Mouse (Mus musculus) retina, adult 2 months (tissue): Measurements from ENCODE around the gene Jpt1.
"Not testable (repeated sequence)": the region's sequence is repeated elsewhere in the genome, so short reads cannot be mapped to it uniquely, and the experiment has no call there.

Experiments used
- DNase-seq: peaks from one replicate; pipeline ENCODE4 v3.0.0-alpha.2; 2012; ENCODE audit warnings: low read depth, low spot score

The Jpt1 gene

DNA sequence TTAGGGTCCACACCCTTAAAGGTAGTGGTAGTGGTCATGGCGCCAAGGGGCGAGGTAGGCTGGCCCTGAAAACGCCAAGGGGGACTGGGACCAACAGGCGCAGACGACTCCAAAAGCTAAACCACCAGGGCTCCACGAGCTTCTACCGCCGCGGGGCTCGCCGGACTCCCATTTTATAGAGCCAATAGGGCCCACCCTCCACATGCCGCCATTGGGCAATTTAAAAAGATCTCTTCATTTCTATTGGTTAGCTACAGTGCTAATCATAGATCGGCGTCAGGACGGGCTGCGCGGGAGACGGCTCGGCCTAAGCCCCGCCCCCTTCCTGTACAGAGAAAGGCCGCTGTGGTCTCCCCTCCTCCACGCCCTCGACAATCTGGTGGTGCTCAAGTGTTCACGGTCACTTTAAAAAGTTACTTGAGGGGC, at the start of gene Jpt1:
Gene Jpt1 (minus strand): TSS at position 150 of the 426 bp plus-strand sequence.
- DNase-seq: peak; percentile 96

DNA sequence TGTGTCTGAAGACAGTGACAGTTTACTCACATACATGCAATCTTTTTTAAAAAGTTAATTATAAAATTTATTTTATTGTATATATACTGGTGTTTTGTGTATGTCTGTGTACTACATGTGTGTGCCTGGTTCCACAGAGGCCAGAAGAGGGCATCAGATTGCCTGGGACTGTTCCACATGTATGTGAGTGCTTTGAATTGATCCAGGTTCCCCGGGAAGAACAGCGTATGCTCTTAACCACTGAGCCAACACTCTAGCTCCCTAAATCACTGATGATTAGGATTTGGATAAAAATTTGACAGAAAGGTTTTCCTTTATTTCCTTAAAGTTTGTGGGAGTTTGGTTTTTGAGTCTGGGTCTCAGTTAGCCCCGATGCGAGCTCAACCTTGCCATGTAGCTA, 49.2 kb upstream of the Jpt1 start:
- peak; percentile 2 for DNase-seq

DNA sequence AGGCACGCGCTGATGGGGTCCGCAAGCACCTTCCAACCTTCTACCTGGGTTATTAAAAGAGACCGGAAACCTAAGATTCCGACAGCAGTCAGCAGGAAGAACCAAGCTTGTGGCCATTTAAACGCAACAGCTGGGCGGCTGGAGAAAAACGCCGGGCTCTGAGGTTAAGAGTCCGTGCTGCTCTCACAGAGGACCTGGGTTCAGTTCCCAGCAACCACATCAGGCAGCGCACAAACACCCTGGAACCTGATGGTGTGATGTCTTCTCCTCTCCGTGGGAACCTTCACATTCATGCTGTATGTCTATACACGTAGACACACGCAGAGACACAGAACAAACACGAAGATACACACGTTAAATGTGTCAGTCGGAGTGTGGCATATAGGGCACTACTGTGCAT, 41.5 kb upstream of the Jpt1 start:
- no peak for DNase-seq

DNA sequence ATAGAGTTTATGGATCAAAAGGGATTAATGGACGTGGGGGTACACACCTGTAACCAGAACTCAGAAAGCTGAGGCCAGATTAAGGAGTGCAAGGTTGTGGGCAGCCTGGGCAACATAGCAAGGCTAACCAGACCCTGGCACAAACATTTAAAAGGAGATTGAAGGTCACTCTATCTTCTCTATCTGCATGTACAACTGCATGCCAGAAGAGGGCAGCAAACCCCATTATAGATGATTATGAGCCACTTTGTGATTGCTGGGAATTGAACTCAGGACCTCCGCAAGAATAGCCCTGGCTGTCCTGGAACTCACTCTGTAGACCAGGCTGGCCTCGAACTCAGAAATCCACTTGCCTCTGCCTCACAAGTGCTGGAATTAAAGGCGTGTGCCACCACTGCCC, 38.6 kb upstream of the Jpt1 start:
- DNase-seq: no peak

DNA sequence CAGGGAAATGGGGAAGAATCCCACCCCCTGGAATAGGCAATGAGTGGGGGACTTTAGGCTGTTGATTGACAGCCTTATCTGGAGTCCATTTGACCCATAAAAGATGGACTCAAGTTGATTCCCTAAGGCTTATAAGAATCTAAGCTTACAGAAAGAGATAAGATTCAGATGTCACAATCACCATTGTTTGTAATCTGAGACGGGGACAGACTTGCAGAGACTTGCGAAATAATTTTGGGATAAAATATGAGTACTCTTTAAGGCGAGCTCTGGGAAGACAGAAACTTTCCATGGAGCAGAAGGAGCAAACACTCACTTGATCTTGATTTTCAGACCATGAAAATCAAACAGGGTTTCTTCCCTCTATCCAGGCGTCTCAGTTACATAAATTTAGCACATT, 29.4 kb upstream of the Jpt1 start:
- no peak for DNase-seq

DNA sequence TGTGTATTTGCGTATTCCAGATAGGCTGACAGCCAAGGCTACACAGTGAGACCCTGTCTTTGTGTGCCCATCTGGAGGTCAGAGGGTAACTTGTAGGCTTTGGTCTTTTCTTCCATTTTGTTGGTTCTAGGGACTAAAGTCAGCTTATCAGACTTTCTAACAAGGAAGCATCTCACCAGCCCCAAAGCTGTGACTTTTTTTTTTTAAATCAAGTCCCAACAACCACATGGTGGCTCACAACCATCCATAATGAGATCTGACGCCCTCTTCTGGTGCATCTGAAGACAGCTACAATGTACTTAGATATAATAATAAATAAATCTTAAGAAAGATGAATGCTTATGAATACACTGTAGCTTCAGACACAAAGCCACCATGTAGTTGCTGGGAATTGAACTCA, 23.9 kb upstream of the Jpt1 start:
- no peak for DNase-seq

DNA sequence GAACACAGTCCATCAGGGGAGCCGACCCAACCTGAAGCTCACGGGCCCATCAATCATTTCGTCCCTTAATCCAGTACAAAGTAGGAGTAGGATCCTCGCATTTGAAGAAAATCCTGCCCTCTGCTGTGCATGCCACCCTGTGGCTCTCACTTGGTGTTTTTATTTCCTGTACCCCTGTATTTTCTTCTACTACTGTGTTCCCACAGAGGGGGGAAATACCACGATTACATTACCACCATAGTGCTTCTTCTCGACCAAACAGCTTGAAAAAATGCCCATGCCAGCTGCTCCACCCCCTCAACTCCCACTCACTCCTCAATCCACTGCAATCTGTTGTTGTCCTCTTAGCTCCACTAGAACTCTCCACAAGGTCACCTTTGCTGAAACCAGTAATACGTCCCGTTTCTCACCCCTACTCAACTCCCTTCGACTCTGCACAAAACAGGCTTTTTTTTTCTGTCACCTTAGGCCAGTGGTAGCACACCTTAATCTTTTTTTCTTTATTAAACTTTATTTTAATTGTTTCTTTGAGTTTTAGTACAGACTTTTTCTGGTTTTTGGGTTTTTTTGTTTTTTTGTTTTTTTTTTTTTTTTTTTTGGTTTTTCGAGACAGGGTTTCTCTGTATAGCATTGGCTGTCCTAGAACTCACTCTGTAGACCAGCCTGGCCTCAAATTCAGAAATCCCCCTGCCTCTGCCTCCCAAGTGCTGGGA, 22.8 kb upstream of the Jpt1 start:
- DNase-seq: no peak

DNA sequence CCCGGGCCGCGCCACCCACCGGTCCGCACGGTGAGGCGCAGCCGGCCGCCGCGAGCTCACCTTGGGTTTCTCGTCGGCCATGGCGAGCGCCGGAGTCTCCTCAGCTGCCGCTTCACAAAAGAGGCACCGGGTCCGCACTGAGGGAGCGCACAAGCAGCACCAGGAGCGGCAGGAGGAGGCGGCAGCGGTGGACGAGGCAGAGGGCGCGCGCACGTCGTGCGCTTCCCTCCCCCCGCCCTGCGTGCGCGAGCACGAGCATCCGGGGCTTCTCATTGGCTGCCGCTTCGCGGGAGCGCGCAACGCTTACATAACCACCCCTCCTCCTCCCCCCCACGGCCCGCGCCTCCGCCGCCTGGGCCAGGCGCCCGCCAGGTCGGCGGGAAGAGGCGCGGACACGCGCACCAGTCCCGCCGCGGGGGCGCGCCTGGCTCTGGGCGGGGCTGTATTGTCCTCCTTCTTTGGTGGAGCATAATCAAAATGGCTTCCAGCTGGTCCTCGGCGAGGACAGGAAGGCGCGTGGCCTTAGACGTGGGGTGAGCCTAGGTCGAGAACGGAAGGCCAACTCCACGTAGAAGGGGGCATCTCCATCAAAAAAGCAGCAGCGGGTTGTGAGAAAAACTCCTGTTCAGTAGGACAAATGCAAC, 22.0 kb upstream of the Jpt1 start, which contains the start of gene Sumo2:
Gene Sumo2 (minus strand): TSS at position 239 of the 644 bp plus-strand sequence.
- peak; percentile 95 for DNase-seq

DNA sequence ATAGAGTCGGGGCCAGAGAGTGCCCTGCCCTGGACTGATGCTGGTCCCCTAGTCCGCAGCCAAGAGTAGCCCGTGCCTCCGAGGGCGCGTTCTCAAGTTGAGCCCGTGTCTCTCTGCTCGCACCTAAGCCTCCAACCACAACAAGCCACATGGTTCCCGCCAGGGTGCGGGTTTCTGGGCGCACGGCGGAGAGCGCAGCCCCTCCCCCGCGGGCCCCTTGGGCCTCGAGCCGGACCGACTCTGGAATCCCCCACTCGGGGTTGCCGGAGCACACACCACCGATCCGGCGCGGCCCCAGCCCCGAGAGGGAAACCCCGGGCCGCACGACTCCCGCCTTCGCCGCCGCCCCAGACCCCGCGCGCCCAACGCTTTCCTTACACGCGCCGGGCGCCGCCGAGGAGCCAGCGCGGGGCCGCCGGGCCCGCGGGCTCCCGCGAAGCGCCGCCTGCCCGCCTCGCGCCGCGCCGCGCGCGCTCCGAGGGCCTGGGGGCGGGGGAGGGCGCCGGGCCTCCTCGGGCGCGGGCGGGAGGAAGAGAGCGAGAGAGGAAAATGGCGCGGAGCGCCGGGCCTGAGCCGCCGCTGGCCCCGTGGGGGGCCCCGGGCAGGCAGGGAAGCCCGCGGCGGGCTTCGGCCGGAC, 21.3 kb upstream of the Jpt1 start:
- peak; percentile 50 for DNase-seq

DNA sequence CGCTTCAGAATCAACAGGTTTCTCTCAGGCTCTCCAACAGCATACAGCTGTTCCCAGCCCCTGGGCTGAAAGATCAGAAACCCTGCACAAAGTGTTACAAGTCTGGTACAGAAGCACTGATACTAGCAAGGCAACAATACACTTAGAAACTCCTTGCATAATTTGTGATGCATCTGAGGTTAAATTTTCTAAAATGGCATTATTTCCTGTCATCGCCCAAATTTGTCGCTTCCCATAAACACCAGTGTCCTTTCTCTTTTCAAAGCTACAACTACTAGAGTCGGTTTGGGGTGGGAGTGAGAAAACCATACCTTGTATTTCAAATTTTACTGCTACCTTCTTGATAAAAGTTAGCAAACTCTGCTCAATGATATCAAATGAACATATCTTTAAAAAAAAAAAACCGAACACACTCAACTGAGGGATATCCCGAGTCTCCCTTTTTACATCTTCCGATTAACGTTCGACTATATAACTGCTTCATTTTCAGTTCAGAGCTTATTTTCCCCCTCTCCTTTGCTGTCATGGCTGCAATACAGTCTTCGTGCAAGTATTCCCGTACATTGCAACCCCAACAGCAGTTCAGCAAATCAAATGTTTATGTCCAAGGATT, 20.7 kb upstream of the Jpt1 start:
- DNase-seq: no peak

DNA sequence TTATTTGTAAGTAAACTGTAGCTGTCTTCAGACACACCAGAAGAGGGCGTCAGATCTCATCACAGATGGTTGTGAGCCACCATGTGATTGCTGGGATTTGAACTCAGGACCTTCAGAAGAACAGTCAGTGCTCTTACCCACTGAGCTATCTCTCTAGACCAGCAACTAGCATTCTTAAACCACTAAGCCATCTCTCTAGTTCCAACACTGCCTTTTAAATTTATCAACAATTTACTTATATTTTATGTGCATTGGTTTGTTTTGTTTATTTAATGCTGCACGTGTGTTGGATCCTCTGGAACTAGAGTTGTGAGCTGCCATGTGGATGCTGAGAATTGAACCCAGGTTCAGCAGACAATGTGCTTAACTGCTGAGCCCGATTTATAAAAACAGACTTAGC, 12.3 kb upstream of the Jpt1 start:
- DNase-seq: not testable (repeated sequence)

DNA sequence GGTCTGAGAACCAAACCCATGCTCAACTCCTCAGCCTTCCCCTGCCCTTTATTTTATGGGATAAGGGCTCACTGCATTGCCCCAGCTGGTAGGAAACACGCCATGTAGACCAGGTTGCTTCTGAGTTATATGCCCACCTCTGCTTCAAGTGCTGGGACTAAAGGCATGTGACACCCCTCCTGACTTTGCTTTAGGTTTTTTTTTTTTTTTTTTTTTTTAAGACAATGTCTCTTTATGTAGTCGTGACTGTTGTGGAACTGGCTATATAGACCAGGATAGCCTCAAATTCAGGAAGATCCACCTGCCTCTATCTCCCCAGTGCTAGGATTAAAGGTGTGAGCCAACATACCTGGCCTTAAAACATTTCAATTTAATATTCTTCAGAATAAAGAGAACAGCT, 8.5 kb upstream of the Jpt1 start:
- no peak for DNase-seq

DNA sequence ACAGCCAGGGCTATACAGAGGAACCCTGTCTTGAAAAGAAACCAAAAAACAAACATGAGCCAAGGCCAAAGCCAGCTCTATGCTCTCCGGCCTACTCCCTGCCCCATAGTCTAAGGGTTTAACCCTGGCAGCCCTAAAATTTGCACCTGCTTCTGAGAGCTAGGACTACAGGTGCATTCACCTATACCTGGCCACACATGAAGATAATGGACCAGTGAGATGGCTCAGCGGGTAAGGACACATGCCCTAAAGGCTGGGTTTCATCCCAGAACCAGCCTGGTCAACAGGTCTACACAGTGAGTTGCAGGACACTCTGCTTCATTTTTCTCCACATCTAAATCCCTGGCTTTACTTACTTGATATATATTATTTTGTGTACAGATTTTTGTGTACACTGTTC, 8.1 kb upstream of the Jpt1 start:
- no peak for DNase-seq

DNA sequence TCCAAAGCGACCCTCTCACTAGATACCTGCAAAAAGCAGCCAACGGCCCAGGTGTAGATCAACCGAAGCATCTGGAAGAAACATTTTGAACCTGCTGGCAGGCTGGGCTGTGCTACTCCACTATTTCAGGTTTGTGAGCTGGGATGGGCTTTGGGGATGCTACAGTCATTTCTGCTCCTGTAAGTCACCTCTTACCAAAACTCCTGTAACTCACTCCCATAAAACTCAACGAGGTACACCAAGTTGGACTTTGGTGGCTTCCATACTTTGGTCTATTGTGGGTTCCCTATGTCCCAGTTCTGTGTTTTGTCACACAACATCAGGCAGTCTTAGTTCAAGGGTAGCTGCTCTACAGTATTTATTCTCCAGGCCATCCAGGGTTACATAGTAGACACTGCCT, 6.9 kb upstream of the Jpt1 start:
- DNase-seq: no peak

DNA sequence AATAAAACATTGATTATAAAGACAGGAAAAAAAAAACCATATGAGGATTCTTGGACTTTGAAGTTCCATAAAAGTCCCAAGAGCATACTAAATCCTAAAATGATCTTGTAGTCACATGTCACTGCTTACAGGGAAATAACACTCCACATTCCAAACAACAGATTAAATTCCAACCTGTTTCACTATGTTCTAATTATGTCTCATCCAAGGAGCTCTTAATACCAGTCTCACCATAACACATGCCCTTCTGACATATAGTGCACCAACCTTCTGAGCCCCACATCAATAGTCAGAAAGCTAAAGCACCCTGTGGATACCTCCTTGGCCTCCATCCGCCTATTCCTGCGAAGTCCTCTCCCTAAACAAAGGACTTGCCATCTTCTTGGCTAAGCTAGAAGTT, 6.0 kb upstream of the Jpt1 start:
- DNase-seq: no peak

DNA sequence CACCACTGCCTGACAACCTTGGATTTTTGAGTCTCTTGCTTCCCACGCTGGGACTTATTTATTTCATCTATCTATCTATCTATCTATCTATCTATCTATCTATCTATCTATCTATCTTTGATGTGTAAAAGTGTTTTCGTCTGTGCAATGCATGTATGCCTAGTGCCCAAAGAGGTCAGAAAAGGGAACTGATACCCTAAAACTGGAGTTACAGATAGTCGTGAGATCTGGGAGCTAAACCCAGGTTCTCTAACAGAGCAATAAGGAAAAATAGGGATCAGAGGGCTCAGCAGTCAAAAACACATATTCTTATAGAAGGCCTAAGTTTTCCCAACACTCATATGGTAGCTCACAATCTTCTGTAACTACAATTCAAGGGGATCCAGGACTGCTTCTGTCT, 5.4 kb upstream of the Jpt1 start:
- no peak for DNase-seq

DNA sequence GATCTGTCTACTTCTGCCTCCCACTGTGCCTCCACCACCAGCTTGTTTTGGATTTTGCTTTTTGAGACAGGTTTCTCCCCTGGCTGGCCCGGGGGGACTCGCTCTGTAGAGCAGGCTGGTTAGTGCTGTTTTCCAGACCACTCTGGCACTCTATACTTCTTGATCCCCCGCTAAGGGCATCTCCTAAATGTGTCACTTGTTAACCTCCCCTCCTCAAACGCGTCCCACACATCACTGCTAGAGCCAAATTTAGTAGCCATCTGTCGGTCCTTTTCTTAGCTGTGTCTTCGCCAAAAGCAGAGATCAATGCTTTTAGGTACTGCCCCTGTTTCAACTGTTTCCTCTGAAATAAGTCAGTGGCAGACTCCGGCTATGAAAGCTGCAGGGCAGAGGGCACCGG, 4.5 kb upstream of the Jpt1 start:
- DNase-seq: no peak

DNA sequence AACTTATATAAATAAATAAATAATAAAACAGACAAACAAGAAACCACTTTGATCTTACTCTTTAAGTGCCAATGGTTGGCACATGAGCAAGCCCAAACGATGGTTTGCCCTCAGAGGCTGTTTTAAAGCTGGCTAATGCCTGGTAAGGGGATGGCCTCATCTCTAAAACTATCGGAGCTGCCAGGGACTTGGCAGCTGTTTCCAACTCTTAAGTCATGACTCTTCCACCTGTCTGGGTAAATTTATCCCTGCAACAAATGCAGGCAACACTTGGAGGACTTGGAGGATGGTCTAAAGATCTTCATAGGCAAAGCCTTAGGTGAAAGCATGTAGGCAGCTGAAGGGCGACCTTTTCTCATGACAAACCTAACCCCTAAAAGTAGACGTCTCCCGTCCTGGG, 2.8 kb upstream of the Jpt1 start:
- no peak for DNase-seq

DNA sequence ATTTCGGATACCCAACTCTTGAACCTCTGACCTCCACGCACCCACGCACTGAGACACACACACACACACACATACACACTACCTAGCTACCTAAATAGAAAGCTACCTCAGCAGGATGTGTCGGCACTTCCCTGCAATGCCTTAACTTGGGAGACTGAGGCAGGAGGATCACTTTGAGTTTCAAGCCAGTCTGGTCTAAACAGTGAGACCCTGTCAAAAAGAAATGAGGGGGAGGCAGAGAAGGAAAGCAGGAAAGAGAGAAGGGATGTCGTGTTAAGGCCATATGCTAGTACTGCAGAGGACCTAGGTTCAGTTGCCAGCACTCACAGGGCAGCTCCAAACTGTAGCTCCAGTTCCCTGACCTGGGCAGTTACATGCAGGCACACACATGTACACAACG, 834 bp upstream of the Jpt1 start:
- DNase-seq: no peak

DNA sequence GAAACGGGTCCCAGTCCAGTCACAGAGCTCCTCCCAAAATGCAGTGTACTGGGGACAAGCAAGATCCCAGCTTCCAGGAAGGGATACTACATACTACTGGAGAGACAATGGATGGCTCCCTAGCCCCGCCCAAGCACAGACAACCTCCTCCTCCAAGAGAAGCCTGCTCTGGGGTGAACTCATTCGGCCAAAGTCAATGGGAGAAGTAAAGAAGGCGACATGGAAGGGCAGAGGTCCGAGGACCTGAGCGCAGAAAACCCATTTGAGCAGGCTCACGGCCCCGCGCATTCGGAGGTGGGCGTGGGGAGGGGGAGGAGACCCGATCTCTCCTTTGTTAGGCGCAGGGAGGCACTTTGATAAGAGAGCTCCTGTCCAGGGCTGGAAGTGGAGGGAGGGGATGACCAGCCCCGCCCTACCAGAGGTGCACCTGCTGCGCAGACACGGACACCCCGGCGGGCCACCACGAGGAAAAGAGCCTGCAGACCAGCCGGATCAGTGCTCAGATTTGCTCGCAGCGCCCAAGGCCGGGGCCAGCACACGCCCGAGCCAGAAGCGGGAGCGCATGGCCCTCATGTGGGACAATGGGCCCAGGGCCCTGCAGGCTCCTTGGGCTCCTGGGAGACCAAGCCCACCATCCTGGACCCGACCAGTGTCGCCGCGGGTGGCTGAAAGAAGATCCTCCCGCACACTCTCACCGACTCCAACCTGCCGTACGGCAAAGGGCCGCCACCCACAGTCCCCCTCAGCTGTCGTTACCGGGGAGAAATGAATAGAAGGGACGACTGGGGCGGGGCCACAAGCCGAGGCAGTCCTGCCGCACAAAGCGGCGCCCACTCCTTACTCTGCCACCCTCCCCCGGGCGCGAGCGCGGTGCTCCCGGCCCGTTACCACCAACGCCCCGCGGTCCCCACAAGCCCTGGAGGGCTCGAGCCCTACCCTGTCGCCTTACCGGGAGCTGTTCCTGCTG, 633 bp downstream of the Jpt1 start:
- no peak for DNase-seq

DNA sequence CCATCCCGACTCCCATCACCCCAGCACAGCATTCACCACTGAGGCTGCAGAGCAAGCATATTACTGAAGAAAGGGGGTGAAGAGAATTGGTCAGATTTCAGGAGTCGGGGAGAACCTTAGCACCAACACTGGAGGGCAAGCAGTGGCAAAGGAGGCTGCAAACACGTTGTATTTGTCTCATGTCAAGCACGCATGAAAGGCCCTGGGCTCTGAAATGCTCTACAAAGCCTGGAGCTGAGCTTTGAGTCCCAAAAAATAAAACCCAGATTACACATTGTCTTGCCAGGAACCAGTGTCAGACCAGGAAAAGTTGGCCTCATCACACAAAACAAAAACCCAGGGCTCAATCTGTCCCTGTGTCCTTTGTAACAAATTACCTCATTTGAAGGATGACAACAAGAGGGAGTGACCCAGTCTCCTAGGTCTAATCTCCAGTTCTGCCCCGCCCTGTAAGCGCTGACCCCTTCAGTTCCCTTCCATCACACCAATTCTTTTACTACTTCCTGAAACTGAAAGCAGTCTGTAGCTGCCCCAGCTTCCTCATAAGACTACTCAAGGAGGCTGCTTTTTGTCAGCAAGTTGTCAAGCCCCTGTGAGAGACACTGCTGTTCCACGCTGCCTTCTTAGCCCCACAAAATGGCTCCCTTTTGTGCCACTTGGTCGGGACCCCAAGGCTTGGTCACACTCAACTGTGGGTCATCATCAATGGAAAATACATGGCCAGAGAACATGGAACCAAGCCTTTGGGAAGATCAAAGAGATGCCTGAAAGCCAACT, 1.6 kb downstream of the Jpt1 start:
- DNase-seq: no peak
